Mouse (Mus musculus) heart, postnatal 14 days (tissue): ENCODE data around the gene Gm17364. TPM values are rescaled to one million over a fixed set of nuclear protein-coding genes. Genes with fewer than 3 reads are reported as not detected.

Experiments used
- DNase-seq, 2 experiments: peaks; one replicate each; pipeline ENCODE4 v3.0.0; 2021 to 2022
- intact Hi-C: fragments of 180-260 bp; cut with DNase I; formaldehyde crosslinking; loops from one replicate; pipeline ENCODE4 v1.15.1; 2025
- total RNA-seq, 2 experiments: library from RNA; stranded (reverse); gene quantifications; 2 replicates each; pipeline ENCODE4 v1.2.3; 2021

The Gm17364 gene
- total RNA-seq, 2 experiments from 2014 or later: not detected

GRCm38 (mm10) chr13:41226513-41226912 lies 47.3 kb downstream of the Gm17364 start:
- intact Hi-C loops: no loop called here
- DNase-seq: no peak

Other genes starting within 250 kb of the Gm17364 start
- under 1 TPM in 1 of 2 experiments, not detected in 1; 0.19 TPM for gene Mak, start 194.3 kb downstream of the Gm17364 start, total RNA-seq
- gene Gcm2, start 162.9 kb downstream of the Gm17364 start, total RNA-seq: not detected
- gene Sycp2l, start 159.7 kb downstream of the Gm17364 start, total RNA-seq: not detected
- gene Elovl2, start 53.6 kb downstream of the Gm17364 start, total RNA-seq: under 1 TPM; 0.19 to 0.37 TPM
- gene Smim13, start 24.1 kb downstream of the Gm17364 start, total RNA-seq: 10 to 100 TPM; 22.5 to 22.7 TPM
- 10 to 100 TPM; 29.3 to 35.2 TPM for gene Nedd9, start 213.4 kb upstream of the Gm17364 start, total RNA-seq